Mouse (Mus musculus): ENCODE results near the gene Dcn. TPM values are rescaled to one million over a fixed set of nuclear protein-coding genes. Genes with fewer than 3 reads are reported as not detected.

Gene Dcn
- polyA plus RNA-seq, 1 experiment from 2014 or later = 353 TPM

DNA sequence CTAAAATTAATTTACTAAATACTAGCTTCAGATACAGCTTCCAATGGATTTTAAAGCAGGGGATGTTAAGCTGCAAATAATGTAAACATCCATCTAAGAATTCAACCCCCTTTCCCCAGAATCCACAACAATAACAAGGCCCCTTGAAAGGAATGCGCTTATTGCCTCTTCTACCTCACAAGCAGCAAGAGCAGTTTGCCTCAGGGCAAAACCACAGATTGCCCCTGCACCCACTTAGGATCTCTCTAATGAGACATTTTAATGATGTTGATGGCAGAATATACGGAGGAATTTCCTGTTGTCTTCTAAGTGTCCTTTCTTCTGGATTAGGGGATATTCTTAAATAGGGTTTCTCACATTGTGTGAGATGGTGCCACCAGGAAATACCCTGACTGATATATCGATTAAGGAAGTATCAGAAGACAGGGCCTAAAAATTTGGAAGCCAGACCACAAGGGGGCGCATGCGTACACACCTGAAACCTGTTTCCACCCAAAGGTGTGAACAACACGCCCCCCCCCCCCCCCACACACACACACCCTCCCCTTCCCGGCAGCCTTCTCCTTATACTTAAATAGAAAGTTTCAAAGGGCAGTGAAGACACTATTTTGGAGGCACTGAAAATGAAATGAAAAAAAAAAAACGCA lies 88.2 kb downstream of the Dcn start:
- no peaks in the 10 kb centered on the region for H3K36me3 ChIP-seq (ENCODE audit: control insufficient read depth, insufficient read depth)
- no peak for ATAC-seq
- no peaks in the 10 kb centered on the region for H3K9me3 ChIP-seq (ENCODE audit: control insufficient read depth)
- no peak overlapping the region for H3K27ac ChIP-seq (ENCODE audit: low read depth, low read length)
- H3K4me2 ChIP-seq (replicated peaks; ENCODE audit: low read depth) = peak overlapping the region; percentile 39
- peak; percentile 42 for TF ChIP-seq CTCF (IDR thresholded peaks at IDR 0.05; ENCODE audit: low read depth)
- H3K4me3 ChIP-seq (ENCODE audit: low read depth, low read length) = no peak overlapping the region
- H3K9ac ChIP-seq (ENCODE audit: low read depth, low read length) = no peak overlapping the region
- H3K4me1 ChIP-seq (replicated peaks; ENCODE audit: control insufficient read depth, insufficient read depth, low read length) = no peaks in the 10 kb centered on the region
- 66% methylated on average over 8 of the region's 8 CpGs for WGBS
- H3K27me3 ChIP-seq (replicated peaks; ENCODE audit: control insufficient read depth, insufficient read depth, low read length) = no peaks in the 10 kb centered on the region

Other genes with a start within 250 kb of the Dcn start
- gene Lum, start 85.5 kb downstream of the Dcn start, polyA plus RNA-seq (2015; fragmentation: Nextera tagmentation; extraction: Ambion mirVana) = 108 and 111 TPM in 2 replicates
- gene Kera, start 127.3 kb downstream of the Dcn start, polyA plus RNA-seq (2015; fragmentation: Nextera tagmentation; extraction: Ambion mirVana) = 0.13 and 0.18 TPM in 2 replicates
- 0.21 and 0.37 TPM in 2 replicates for gene Epyc, start 164.5 kb downstream of the Dcn start, polyA plus RNA-seq (2015; fragmentation: Nextera tagmentation; extraction: Ambion mirVana)
- gene Ccer1, start 213.4 kb downstream of the Dcn start, polyA plus RNA-seq (2015; fragmentation: Nextera tagmentation; extraction: Ambion mirVana) = not detected in 2 replicates
- not detected in 2 replicates for gene C030005K15Rik, start 247.1 kb downstream of the Dcn start, polyA plus RNA-seq (2015; fragmentation: Nextera tagmentation; extraction: Ambion mirVana)